Mouse (Mus musculus) lung, adult 2 months (tissue): ENCODE measurements at regions not wholly inside any gene's neighbourhood (a gene's known extent, or its start where the extent isn't known, plus 50 kb on each side); places are given as distances from the start of the nearest gene placed in this dataset.

Experiments used
- DNase-seq: peaks from one replicate; pipeline ENCODE4 v3.0.0; 2022
- H3K4me1 ChIP-seq: fragments of 200-500 bp; 2 replicates; pipeline ENCODE4 v1.6.1; 2011; ENCODE audit warnings: low read length; ENCODE audit not compliant: control insufficient read depth, insufficient read depth
- H3K4me3 ChIP-seq: fragments of 200-500 bp; replicated peaks from 2 replicates; pipeline ENCODE3; 2011; ENCODE audit warnings: low read depth, mild to moderate bottlenecking, control low read depth, low read length; ENCODE audit errors: extremely low read depth
- CTCF ChIP-seq: fragments of 200-500 bp; IDR thresholded peaks from 2 replicates; pipeline ENCODE4 v1.5.1; 2011; ENCODE audit warnings: mild to moderate bottlenecking, low read length, control low read depth; ENCODE audit not compliant: insufficient read depth
- POLR2A ChIP-seq: fragments of 200-500 bp; IDR thresholded peaks from 2 replicates; pipeline ENCODE4 v1.6.1; 2011; ENCODE audit warnings: low read depth, mild to moderate bottlenecking, control low read depth, low read length, borderline replicate concordance; ENCODE audit errors: extremely low read depth
- WGBS: fragments of 180-500 bp; shearing (Covaris S2); methylation state at CpG from one replicate; pipeline ENCODE4 v1.1.7; 2018; 5-methylcytosine and 5-hydroxymethylcytosine counted together

GRCm38 (mm10) chr8:26274481-26274880, 155.1 kb downstream of the Gm45692 start:
- DNase-seq: no peak
- WGBS: 91% methylated on average over 6 of the region's 6 CpGs
- Histone ChIP-seq H3K4me3 (no peak overlapping the region), H3K4me1 (no peaks in the 10 kb centered on the region; the same call in 1 of the 2 replicates)
- TF ChIP-seq CTCF (no peak), POLR2A (no peak)

- no peak for DNase-seq
- TF ChIP-seq POLR2A (no peak), CTCF (no peak)
- Histone ChIP-seq H3K4me3 (no peak overlapping the region), H3K4me1 (peaks cover 3% of the 10 kb centered on the region)
- 56% methylated on average over 11 of the region's 11 CpGs for WGBS
These were observed 163.0 kb downstream of the Gm45692 start for GRCm38 (mm10) chr8:26282156-26282935.

GRCm38 (mm10) chr8:26283957-26284356, 164.6 kb downstream of the Gm45692 start:
- WGBS: 55% methylated on average over 2 of the region's 2 CpGs
- DNase-seq: no peak
- no peak overlapping the region for H3K4me3 ChIP-seq
- TF ChIP-seq CTCF (no peak), POLR2A (no peak)
- H3K4me1 ChIP-seq: peaks cover 3% of the 10 kb centered on the region

GRCm38 (mm10) chr8:26287665-26288064, 168.3 kb downstream of the Gm45692 start:
- Histone ChIP-seq H3K4me3 (no peak overlapping the region), H3K4me1 (no peaks in the 10 kb centered on the region)
- no peak for TF ChIP-seq POLR2A
- no peak for TF ChIP-seq CTCF
- no peak for DNase-seq
- WGBS: 46% methylated on average over 6 of the region's 6 CpGs

- 69% methylated on average over 4 of the region's 4 CpGs for WGBS
- DNase-seq: no peak
- Histone ChIP-seq H3K4me3 (no peak overlapping the region), H3K4me1 (no peaks in the 10 kb centered on the region)
- no peak for TF ChIP-seq CTCF
These were observed 168.8 kb downstream of the Gm45692 start for GRCm38 (mm10) chr8:26288163-26288562.

GRCm38 (mm10) chr8:26298066-26298804, 178.9 kb downstream of the Gm45692 start:
- no peaks in the 10 kb centered on the region for H3K4me1 ChIP-seq
- no peak for DNase-seq
- 78% methylated on average over 10 of the region's 10 CpGs for WGBS
- no peak overlapping the region for H3K4me3 ChIP-seq
- no peak for TF ChIP-seq CTCF
- no peak for TF ChIP-seq POLR2A

- DNase-seq: no peak
- no peaks in the 10 kb centered on the region for H3K4me1 ChIP-seq
- no peak overlapping the region for H3K4me3 ChIP-seq
- 50% methylated on average over 6 of the region's 6 CpGs for WGBS
- TF ChIP-seq CTCF: no peak
- TF ChIP-seq POLR2A: no peak
These were observed 180.9 kb downstream of the Gm45692 start for GRCm38 (mm10) chr8:26300246-26300645.

- Histone ChIP-seq H3K4me1 (no peaks in the 10 kb centered on the region), H3K4me3 (no peak overlapping the region)
- WGBS: 74% methylated on average over 4 of the region's 4 CpGs
- DNase-seq: no peak
- TF ChIP-seq CTCF: no peak
- TF ChIP-seq POLR2A: no peak
These were observed 182.6 kb downstream of the Gm45692 start for GRCm38 (mm10) chr8:26301961-26302360.

GRCm38 (mm10) chr8:26304566-26304965, 185.2 kb downstream of the Gm45692 start:
- Histone ChIP-seq H3K4me3 (no peak overlapping the region), H3K4me1 (no peaks in the 10 kb centered on the region)
- TF ChIP-seq CTCF: no peak
- TF ChIP-seq POLR2A: no peak
- DNase-seq: no peak
- 51% methylated on average over 6 of the region's 6 CpGs for WGBS
